Mouse (Mus musculus) telencephalon, adult 2 months (tissue): ENCODE data around the gene Zfp968.
"Not testable (repeated sequence)": the region's sequence is repeated elsewhere in the genome, so short reads cannot be mapped to it uniquely, and the experiment has no call there.

ENCODE experiments used
- DNase-seq: peaks from one replicate; pipeline ENCODE4 v3.0.0-alpha.2; 2011; ENCODE audit warnings: low read depth, low spot score

The Zfp968 gene

GRCm38 (mm10) chr2:175372136-175372535 is at the start of gene Zfp968:
Zfp968 (plus strand) TSS chr2:175372436.
- DNase-seq: not testable (repeated sequence)

GRCm38 (mm10) chr2:175338097-175338496 is 34.1 kb upstream of the Zfp968 start, which contains the start of gene Gm4631:
Gm4631 (minus strand) TSS chr2:175338197.
- not testable (repeated sequence) for DNase-seq
